Mouse (Mus musculus) left cerebral cortex, postnatal 10 days (tissue): Measurements from ENCODE around the gene Flg. TPM values are rescaled to one million over a fixed set of nuclear protein-coding genes. Genes with fewer than 3 reads are reported as not detected.

Source experiments
- DNase-seq, 2 experiments: peaks; one replicate each; pipeline ENCODE4 v3.0.0; 2021 to 2022; ENCODE audit warnings: low spot score in 2 of 2, mixed read lengths in 1 of 2; ENCODE audit errors: extremely low spot score in 1 of 2
- intact Hi-C: fragments of 180-260 bp; cut with DNase I; formaldehyde crosslinking; loops from one replicate; pipeline ENCODE4 v1.15.1; 2025
- total RNA-seq, 2 experiments: library from RNA; stranded (reverse); gene quantifications; 2 replicates each; pipeline ENCODE4 v1.2.3; 2021

Gene Flg
- not detected for total RNA-seq

DNA sequence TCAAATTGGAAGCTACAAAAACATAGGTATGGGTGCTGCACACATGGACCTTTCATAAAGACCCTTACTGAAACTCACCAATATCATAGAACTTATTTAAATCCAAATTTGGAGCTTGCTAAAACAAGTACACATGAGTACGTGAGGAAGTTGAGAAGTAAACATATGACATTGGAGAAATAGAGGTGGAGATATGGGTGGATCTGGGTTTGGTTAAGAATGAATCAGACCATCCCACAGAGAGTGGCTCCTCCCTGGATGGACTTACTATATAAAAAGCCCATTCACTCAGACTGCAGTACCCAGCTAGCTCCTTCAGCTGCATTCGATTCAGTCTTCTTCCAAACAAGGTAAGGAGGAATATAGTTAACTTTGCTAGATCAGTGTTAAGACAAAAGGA is at the start of gene Flg:
Gene Flg (plus strand): TSS at position 301 of the 400 bp plus-strand sequence.
- intact Hi-C loops: no loop called here
- DNase-seq: no peak

DNA sequence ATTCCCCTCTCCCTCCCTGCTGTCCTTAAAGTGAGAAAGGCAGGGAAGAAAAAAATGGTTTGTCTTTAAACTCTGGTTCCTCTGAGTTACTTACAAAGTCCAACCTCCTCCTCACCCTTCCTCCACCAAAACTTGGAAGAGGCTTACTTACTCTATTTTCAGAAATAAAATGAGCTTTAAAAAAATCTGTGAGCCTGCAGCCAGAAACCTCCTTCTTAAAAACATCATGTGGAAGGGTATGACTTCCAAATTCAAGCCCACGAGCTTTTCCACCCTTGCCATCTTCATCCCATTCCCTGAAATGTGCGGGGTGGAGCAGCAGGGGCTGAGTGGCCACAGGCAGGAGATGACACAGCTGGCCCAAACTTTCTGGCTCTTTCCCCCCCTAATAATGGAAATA is 24.2 kb downstream of the Flg start:
- intact Hi-C loops: no loop called here

DNA sequence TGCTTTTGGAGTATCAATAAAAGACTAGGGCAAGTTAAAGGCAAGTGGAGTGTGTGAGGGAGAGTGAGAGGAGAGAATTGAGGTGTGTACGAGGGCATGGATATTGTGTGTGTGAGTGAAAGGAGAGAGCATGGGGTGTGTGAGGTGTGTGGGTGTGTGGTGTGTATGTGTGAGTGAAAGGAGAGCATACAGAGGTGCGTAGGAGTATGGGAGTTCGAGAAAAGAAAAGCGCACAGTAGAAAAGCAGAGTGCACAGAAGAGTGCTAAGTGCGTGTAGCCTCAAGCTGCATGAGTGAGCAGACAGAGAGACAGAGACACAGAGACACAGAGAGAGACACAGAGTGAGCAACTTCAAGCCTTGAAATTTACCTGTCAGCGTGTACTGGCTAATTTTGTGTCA is 26.5 kb downstream of the Flg start:
- intact Hi-C loops: loop anchor here (10.0 kb wide), 1 partner anchor 165 kb away; no protein-coding TSS in a partner anchor
- no peak for DNase-seq

More for the DNA sequence above, 24.2 kb downstream of the Flg start:
- DNase-seq: no peak

DNA sequence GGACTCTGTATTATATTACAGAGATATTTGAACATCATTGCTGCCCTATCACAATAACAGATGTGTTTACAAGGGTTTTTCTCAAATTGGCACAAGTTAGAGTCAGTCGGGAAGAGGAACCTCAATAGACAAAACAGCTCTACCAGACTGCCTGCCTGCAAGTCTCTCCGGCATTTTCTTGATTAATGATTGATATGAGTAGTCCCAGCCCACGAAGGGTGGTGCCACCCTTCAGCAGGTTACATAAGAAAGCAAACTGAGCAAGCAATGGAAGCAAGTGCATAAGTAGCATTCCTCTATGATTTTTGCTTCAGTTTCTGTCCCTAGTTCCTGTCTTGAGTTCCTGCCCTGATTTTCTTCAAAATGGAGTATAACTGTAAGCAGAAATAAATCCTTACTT is 28.6 kb downstream of the Flg start:
- DNase-seq: no peak
- intact Hi-C loops: loop anchor here (10.0 kb wide), 1 partner anchor 167 kb away; no protein-coding TSS in a partner anchor

DNA sequence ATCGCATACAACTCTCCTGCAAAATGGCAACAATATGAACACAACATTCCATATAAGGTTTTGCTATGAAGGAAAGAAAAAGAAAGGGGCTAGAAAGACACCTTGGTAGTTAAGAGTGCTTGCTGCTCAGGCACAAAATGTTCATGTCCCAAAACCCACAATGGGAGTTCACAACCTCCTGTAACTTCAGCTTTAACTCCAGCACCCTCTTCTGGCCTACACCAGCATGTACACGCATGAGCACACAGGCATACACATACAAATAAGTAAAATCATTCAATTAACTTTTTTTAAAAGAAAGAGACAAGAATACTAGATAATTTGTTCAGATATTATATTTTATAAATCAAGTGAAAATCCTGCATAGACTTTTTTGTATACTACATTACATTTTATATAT is 32.8 kb downstream of the Flg start:
- intact Hi-C loops: loop anchor here (10.0 kb wide), 1 partner anchor 171 kb away; no protein-coding TSS in a partner anchor
- DNase-seq: no peak

DNA sequence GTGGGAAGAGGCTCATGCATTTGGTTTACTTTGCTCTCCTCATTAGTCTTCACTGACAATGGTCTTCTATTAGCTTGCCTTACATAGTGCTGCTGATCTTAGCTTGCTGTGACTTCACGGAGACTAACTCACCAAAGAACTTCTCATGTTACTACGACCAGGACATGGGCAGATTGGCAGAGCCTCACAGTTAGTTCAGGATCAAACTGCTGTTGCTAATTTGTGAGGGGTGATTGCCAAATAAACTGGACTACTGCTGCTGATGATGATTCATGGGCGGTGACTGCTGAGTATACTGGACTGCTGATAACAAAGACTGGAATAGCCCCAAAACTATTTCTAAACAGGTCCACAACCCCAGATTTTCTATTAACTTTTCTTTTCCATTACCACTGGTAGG is 38.0 kb downstream of the Flg start:
- DNase-seq: no peak
- intact Hi-C loops: loop anchor here (10.0 kb wide), 1 partner anchor 93 kb away; no protein-coding TSS in a partner anchor

DNA sequence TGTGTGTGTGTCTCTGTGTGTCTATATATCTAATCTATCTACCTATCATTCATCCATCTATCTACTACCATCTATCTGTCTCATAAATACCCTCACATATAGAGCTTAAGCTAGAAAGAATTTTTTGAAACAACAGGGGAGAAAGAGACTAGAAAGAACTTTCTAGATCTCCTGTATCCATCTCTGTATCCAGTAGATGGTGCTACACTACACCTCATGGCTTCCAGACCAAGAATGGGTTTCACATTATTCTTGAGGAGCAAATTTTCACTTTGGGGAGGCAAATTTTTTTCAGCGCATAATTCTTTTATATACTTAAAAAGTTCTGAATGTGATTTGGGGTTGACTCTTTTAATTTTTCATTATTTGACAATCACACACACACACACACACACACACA is 41.1 kb downstream of the Flg start:
- intact Hi-C loops: loop anchor here (2.0 to 10.0 kb wide), 2 partner anchors 46 to 90 kb away; no protein-coding TSS in a partner anchor
- DNase-seq: no peak

DNA sequence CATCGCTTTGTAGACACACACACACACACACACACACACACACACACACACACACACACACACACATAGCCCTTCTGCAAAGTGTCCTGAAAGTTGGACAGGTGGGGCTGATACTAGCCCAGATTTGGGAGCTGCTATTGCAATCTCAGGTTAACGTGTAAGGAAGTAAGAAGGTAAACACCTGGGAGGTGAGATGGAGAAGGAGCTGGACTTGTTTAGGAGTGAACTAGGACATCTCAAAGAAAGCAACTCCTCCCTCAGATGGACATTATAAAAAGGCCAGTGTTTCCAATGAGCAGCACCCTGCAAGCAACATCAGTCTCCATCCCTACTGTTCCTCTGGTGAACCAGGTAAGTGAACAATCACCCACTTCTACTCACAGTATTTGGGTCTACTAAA is 46.1 kb downstream of the Flg start, which contains the start of gene Hrnr:
Gene Hrnr (plus strand): TSS at position 301 of the 400 bp plus-strand sequence.
- DNase-seq: no peak
- intact Hi-C loops: loop anchor here (10.0 kb wide), 1 partner anchor 85 kb away; no protein-coding TSS in a partner anchor

DNA sequence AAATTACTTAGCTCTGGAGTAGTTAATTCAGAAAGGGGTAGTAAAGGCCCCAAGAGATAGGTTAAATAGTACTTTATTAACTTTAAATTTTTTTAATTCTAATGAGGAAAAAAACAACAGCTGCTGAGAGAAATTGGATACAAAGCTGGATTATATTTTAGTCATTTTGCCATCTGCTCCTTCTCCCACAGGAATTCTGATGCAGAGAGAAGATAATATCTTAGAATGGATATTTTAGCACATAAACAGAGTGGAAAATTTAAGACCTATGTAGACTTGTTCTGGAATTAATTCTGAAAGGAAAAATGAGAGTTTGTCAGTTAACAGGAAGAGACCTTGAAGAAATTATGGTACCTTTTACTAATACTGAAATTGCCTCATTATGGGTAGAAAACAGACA is 64.4 kb downstream of the Flg start:
- DNase-seq: no peak
- intact Hi-C loops: no loop called here

DNA sequence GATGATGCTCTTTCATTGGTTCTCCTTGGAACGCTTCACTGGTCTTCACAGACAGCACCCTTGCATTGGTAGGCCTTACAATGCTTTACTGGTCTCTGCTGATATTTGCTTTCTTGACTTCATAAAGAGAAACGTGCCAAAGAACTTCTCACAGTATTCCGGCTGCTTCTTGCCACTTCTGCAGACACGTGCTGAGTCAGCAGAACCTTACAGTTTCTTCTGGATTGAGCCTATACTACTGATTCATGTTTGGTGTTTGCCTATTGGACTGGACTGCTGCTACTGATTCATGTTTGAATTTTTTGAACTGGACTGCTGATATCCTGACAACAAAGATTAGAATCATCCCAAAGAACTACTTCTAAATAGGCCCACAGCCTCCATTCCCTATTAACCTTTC is 66.7 kb downstream of the Flg start:
- intact Hi-C loops: no loop called here

More for the DNA sequence above, 66.7 kb downstream of the Flg start:
- DNase-seq: no peak

Other genes with a start within 250 kb of the Flg start
- gene Gm4858, start 204.7 kb upstream of the Flg start, total RNA-seq: not detected
- not detected for gene Crnn, start 128.7 kb upstream of the Flg start, total RNA-seq
- not detected for gene Flg2, start 76.2 kb upstream of the Flg start, total RNA-seq
- gene Hrnr, start 46.2 kb downstream of the Flg start, total RNA-seq: not detected
- gene Rptn, start 120.2 kb downstream of the Flg start, total RNA-seq: not detected
- gene Tchh, start 168.8 kb downstream of the Flg start, total RNA-seq: 1 to 10 TPM; 1.0 to 1.1 TPM
- not detected for gene Tchhl1, start 195.2 kb downstream of the Flg start, total RNA-seq
- gene S100a11, start 247.0 kb downstream of the Flg start, total RNA-seq: 10 to 100 TPM; 23.7 to 24.1 TPM